Mouse (Mus musculus) midbrain, embryonic 14.5 days (tissue): Measurements from ENCODE around the gene Fam161b. TPM values are rescaled to one million over a fixed set of nuclear protein-coding genes. Genes with fewer than 3 reads are reported as not detected.

Source experiments
- ATAC-seq: fragments of 200-750 bp; cut with Nextera tagmentation; 2 replicates; pipeline ENCODE4 v1.8.0; 2017; ENCODE audit warnings: moderate number of reproducible peaks, moderate library complexity; ENCODE audit not compliant: low FRiP score, low TSS enrichment
- DNase-seq: peaks from one replicate; pipeline ENCODE4 v3.0.0-alpha.2; 2015
- H3K27ac ChIP-seq: fragments of 300-500 bp; sonication (generic); replicated peaks from 2 replicates; pipeline ENCODE4 v1.5.1; 2014; ENCODE audit warnings: mild to moderate bottlenecking, low read depth, low read length, moderate library complexity
- H3K27me3 ChIP-seq: fragments of 300-500 bp; sonication (generic); 2 replicates; pipeline ENCODE4 v1.6.1; 2014; ENCODE audit warnings: low read length, control low read depth, mixed read lengths; ENCODE audit not compliant: control insufficient read depth, insufficient read depth
- H3K36me3 ChIP-seq: fragments of 300-500 bp; sonication (generic); 2 replicates; pipeline ENCODE4 v1.6.1; 2014; ENCODE audit warnings: low read length, control low read depth; ENCODE audit not compliant: control insufficient read depth, insufficient read depth
- H3K4me1 ChIP-seq: fragments of 300-500 bp; sonication (generic); 2 replicates; pipeline ENCODE4 v1.6.1; 2014; ENCODE audit warnings: mild to moderate bottlenecking, antibody characterized with exemption, low read length, control low read depth; ENCODE audit not compliant: control insufficient read depth, insufficient read depth
- H3K4me2 ChIP-seq: fragments of 300-500 bp; sonication (generic); 2 replicates; pipeline ENCODE4 v1.6.1; 2014; ENCODE audit warnings: mild to moderate bottlenecking, low read length, moderate library complexity
- H3K4me3 ChIP-seq: fragments of 300-500 bp; sonication (generic); replicated peaks from 2 replicates; pipeline ENCODE4 v1.5.1; 2014; ENCODE audit warnings: low read depth, low read length
- H3K9ac ChIP-seq: fragments of 300-500 bp; sonication (generic); replicated peaks from 2 replicates; pipeline ENCODE4 v1.6.1; 2014; ENCODE audit warnings: mild to moderate bottlenecking, low read length, moderate library complexity
- H3K9me3 ChIP-seq: fragments of 300-500 bp; sonication (generic); 2 replicates; pipeline ENCODE4 v1.6.1; 2016; ENCODE audit warnings: low read length, control low read depth, mixed read lengths; ENCODE audit not compliant: control insufficient read depth
- WGBS: fragments of 180-500 bp; shearing (Covaris S2); extraction: QIAGEN DNeasy Blood & Tissue Kit; methylation state at CpG from one replicate; pipeline ENCODE4 v1.1.7; 2014; 5-methylcytosine and 5-hydroxymethylcytosine counted together
- polyA plus RNA-seq: library from polyadenylated mRNA; unstranded; fragments of >200 nt; fragmentation: Nextera tagmentation; extraction: Ambion mirVana; gene quantifications from 2 replicates; pipeline ENCODE4 v1.2.1, GENCODE M21; 2014

The Fam161b gene
- polyA plus RNA-seq, 1 experiment from 2014 or later = 15.9 TPM

GRCm38 (mm10) chr12:84304554-84304953 is 57.1 kb downstream of the Fam161b start:
- H3K27ac ChIP-seq = no peak overlapping the region
- no peak overlapping the region for H3K4me2 ChIP-seq
- no peaks in the 10 kb centered on the region for H3K4me1 ChIP-seq
- no peak for ATAC-seq
- WGBS = 68% methylated on average over 1 of the region's 1 CpGs
- no peaks in the 10 kb centered on the region for H3K27me3 ChIP-seq
- H3K4me3 ChIP-seq = no peak overlapping the region
- H3K36me3 ChIP-seq = peaks cover 27% of the 10 kb centered on the region
- H3K9ac ChIP-seq = no peak overlapping the region
- H3K9me3 ChIP-seq = no peaks in the 10 kb centered on the region
- DNase-seq = no peak

- DNase-seq = no peak
- H3K4me3 ChIP-seq = no peak overlapping the region
These were observed 57.5 kb downstream of the Fam161b start for GRCm38 (mm10) chr12:84304101-84304500.

GRCm38 (mm10) chr12:84299265-84299664 is 62.4 kb downstream of the Fam161b start:
- H3K4me2 ChIP-seq = no peak overlapping the region
- H3K9me3 ChIP-seq = no peaks in the 10 kb centered on the region
- H3K4me1 ChIP-seq = no peaks in the 10 kb centered on the region
- ATAC-seq (no peak), DNase-seq (no peak)
- H3K9ac ChIP-seq = no peak overlapping the region
- no peak overlapping the region for H3K27ac ChIP-seq
- H3K36me3 ChIP-seq = peaks cover 43% of the 10 kb centered on the region
- H3K4me3 ChIP-seq = no peak overlapping the region
- no peaks in the 10 kb centered on the region for H3K27me3 ChIP-seq
- 95% methylated on average over 2 of the region's 2 CpGs for WGBS

More at GRCm38 (mm10) chr12:84304101-84304500, 57.5 kb downstream of the Fam161b start:
- H3K4me2 ChIP-seq = no peak overlapping the region
- no peak for ATAC-seq
- no peaks in the 10 kb centered on the region for H3K4me1 ChIP-seq
- no peaks in the 10 kb centered on the region for H3K27me3 ChIP-seq
- H3K9ac ChIP-seq = no peak overlapping the region
- no peaks in the 10 kb centered on the region for H3K9me3 ChIP-seq
- 93% methylated on average over 5 of the region's 5 CpGs for WGBS
- H3K27ac ChIP-seq = no peak overlapping the region
- H3K36me3 ChIP-seq = peaks cover 31% of the 10 kb centered on the region

GRCm38 (mm10) chr12:84297851-84298250 is 63.8 kb downstream of the Fam161b start:
- no peaks in the 10 kb centered on the region for H3K9me3 ChIP-seq
- DNase-seq (no peak), ATAC-seq (no peak)
- H3K36me3 ChIP-seq = peaks cover 47% of the 10 kb centered on the region
- H3K9ac ChIP-seq = no peak overlapping the region
- no peaks in the 10 kb centered on the region for H3K27me3 ChIP-seq
- no peaks in the 10 kb centered on the region for H3K4me1 ChIP-seq
- WGBS = 97% methylated on average over 6 of the region's 6 CpGs
- H3K4me3 ChIP-seq = no peak overlapping the region
- no peak overlapping the region for H3K4me2 ChIP-seq
- no peak overlapping the region for H3K27ac ChIP-seq

Other genes starting within 250 kb of the Fam161b start
- 7.0 and 7.8 TPM in 2 replicates for gene Dnal1, start 247.5 kb downstream of the Fam161b start, polyA plus RNA-seq
- 5.4 and 6.2 TPM in 2 replicates for gene Pnma1, start 213.3 kb downstream of the Fam161b start, polyA plus RNA-seq
- 2.7 and 4.3 TPM in 2 replicates for gene Elmsan1, start 143.0 kb downstream of the Fam161b start, polyA plus RNA-seq
- 14.0 and 14.4 TPM in 2 replicates for gene Ptgr2, start 76.6 kb downstream of the Fam161b start, polyA plus RNA-seq
- 62.9 and 79.8 TPM in 2 replicates for gene Zfp410, start 45.0 kb downstream of the Fam161b start, polyA plus RNA-seq
- 46.9 and 47.9 TPM in 2 replicates for gene Coq6, start 176 bp downstream of the Fam161b start, polyA plus RNA-seq
- gene Entpd5, start 47.2 kb upstream of the Fam161b start, polyA plus RNA-seq = 6.4 and 12.1 TPM in 2 replicates
- gene Bbof1, start 47.2 kb upstream of the Fam161b start, polyA plus RNA-seq = 2.8 and 3.4 TPM in 2 replicates
- gene Rnf113a2, start 55.4 kb upstream of the Fam161b start, polyA plus RNA-seq = 21.8 and 22.6 TPM in 2 replicates
- 29.6 and 39.4 TPM in 2 replicates for gene Aldh6a1, start 89.2 kb upstream of the Fam161b start, polyA plus RNA-seq
- 37.1 and 41.5 TPM in 2 replicates for gene Lin52, start 89.6 kb upstream of the Fam161b start, polyA plus RNA-seq
- gene Vsx2, start 207.9 kb upstream of the Fam161b start, polyA plus RNA-seq = 2.7 and 4.0 TPM in 2 replicates